Comparison of ENCODE assay signal across 7 mouse cellular contexts in genomic region chr5:134675956-134676759, GRCm38 (mm10). TPM values are rescaled to one million over a fixed set of nuclear protein-coding genes. Genes with fewer than 3 reads are reported as not detected.
A peak's percentile ranks its signal among the peaks of the same experiment; 100 is the strongest.
DNase-seq lines count a peak whose midpoint lies in the region; ATAC-seq lines count a peak whose summit lies in the region.

No protein-coding gene starts in this region.

- peak; percentile 86 for ATAC-seq in intestine, embryonic 16.5 days

- H3K9me3 ChIP-seq in intestine, embryonic 16.5 days (ENCODE audit: control insufficient read depth, low read length): no peaks in the 10 kb centered on the region

- intact Hi-C loops in left cerebral cortex, postnatal 4 days (cut with DNase I): no loop called here

- no peaks in the 10 kb centered on the region for H3K27me3 ChIP-seq in intestine, embryonic 16.5 days (replicated peaks; ENCODE audit: control insufficient read depth, insufficient read depth, low read length)

- H3K4me2 ChIP-seq in intestine, embryonic 16.5 days (ENCODE audit: low read depth, low read length): peak overlapping the region; percentile 70

- H3K4me1 ChIP-seq in intestine, embryonic 16.5 days (ENCODE audit: control insufficient read depth, insufficient read depth, low read length): peaks cover 50% of the 10 kb centered on the region

- peak overlapping the region; percentile 40 for H3K4me3 ChIP-seq in intestine, embryonic 16.5 days (ENCODE audit: low read length)

- DNase-seq in adrenal gland, adult (ENCODE audit: inconsistent age in 2 of 2, low spot score in 1 of 2): peak; percentile 90 to 96
- peak; percentile 89 for DNase-seq in embryo, embryonic 10.5 days (ENCODE audit: low spot score)
- DNase-seq in heart, adult 11 months: peak; percentile 99
- DNase-seq in left cerebral cortex, postnatal 4 days: peak; percentile 72
- DNase-seq in mesoderm, embryonic 11.5 days (ENCODE audit: low read depth, low spot score): peak; percentile 84
- DNase-seq in right cerebral cortex, postnatal 14 days: peak; percentile 50

- H3K9ac ChIP-seq in intestine, embryonic 16.5 days (ENCODE audit: low read depth, low read length): peak overlapping the region; percentile 59

- WGBS in intestine, embryonic 16.5 days: 3% methylated on average over 14 of the region's 14 CpGs

- no peaks in the 10 kb centered on the region for H3K36me3 ChIP-seq in intestine, embryonic 16.5 days (ENCODE audit: control insufficient read depth, insufficient read depth, low read length)

- H3K27ac ChIP-seq in intestine, embryonic 16.5 days (ENCODE audit: low read length): peak overlapping the region; percentile 72

RNA-seq across cellular contexts. Expression of gene Limk1, which starts 12.2 kb away (rescaled TPM):
- 3.4 and 3.8 TPM in 2 replicates for polyA plus RNA-seq in intestine, embryonic 16.5 days (2015; fragmentation: Nextera tagmentation; extraction: Ambion mirVana)
- total RNA-seq in left cerebral cortex, postnatal 4 days (2021): 10 to 100 TPM; 68.6 to 74.2 TPM

RNA-seq across cellular contexts. Expression of gene Eif4h, which starts 36.9 kb away (rescaled TPM):
- 362 and 396 TPM in 2 replicates for polyA plus RNA-seq in intestine, embryonic 16.5 days (2015; fragmentation: Nextera tagmentation; extraction: Ambion mirVana)
- 100 to 1,000 TPM; 285 to 287 TPM for total RNA-seq in left cerebral cortex, postnatal 4 days (2021)

Comparison
In these comparisons a context has a peak if more than half of its experiments do, and no peak if none do; other contexts are left out.
1. Peak in every context shown above with its lines: DNase-seq, ATAC-seq, H3K4me3 ChIP-seq and H3K27ac ChIP-seq.